Mouse (Mus musculus): Measurements from ENCODE around the gene Eif4ebp2.

GRCm38 (mm10) chr10:61415890-61416289, 36.6 kb downstream of the Eif4ebp2 start:
- TF ChIP-seq CTCF (IDR thresholded peaks at IDR 0.05) (no peak), EP300 (IDR thresholded peaks at IDR 0.05) (no peak)
